Mouse (Mus musculus): Measurements from ENCODE around the gene Tor1a. TPM values are rescaled to one million over a fixed set of nuclear protein-coding genes. Genes with fewer than 3 reads are reported as not detected.

Tor1a gene
- polyA plus RNA-seq, 1 experiment from 2014 or later, result 73.2 TPM

DNA sequence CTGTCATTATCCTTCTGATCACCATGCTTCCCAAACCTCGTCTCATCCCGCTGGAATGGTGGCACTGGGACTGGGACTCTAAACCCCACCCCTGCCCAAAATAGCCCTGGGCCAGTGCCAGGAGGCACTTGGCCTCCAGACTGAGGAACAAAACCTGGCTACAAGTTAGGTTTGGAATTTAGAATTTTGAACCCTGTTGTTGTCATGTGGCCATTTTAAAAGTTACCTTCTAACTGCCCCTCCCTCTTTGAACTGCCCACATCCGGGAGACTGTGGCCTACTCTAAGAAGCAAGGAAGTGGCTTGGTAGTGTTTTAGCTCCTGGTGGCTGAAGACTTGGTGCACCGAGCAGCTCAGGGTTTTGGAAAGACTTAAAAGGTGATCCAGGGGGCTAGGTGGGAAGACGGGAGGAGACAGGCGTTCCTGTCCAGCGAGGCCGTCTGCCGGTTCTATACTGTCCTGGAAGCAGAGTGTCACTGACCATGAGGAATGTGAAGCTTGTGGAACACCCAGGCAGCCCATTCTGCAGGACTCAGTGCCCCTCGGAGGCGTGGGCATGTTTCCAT is 27.8 kb upstream of the Tor1a start:
- Histone ChIP-seq H3K4me3 (ENCODE audit: low read depth, low read length) (no peak overlapping the region), H3K4me2 (no peak overlapping the region), H3K9ac (ENCODE audit: low read depth, low read length) (no peak overlapping the region), H3K27me3 (replicated peaks; ENCODE audit: control insufficient read depth, insufficient read depth, low read length) (no peaks in the 10 kb centered on the region), H3K9me3 (ENCODE audit: control insufficient read depth, low read length) (no peaks in the 10 kb centered on the region), H3K4me1 (replicated peaks; ENCODE audit: control insufficient read depth, insufficient read depth, low read length) (no peaks in the 10 kb centered on the region; the same call in 1 of the 2 replicates), H3K27ac (ENCODE audit: low read depth, low read length) (no peak overlapping the region), H3K36me3 (ENCODE audit: control insufficient read depth, insufficient read depth, low read length) (no peaks in the 10 kb centered on the region)
- no peak for DNase-seq (ENCODE audit: low spot score)
- WGBS, result 78% methylated on average over 11 of the region's 11 CpGs
- ATAC-seq (replicated peaks; ENCODE audit: low FRiP score), result no peak

DNA sequence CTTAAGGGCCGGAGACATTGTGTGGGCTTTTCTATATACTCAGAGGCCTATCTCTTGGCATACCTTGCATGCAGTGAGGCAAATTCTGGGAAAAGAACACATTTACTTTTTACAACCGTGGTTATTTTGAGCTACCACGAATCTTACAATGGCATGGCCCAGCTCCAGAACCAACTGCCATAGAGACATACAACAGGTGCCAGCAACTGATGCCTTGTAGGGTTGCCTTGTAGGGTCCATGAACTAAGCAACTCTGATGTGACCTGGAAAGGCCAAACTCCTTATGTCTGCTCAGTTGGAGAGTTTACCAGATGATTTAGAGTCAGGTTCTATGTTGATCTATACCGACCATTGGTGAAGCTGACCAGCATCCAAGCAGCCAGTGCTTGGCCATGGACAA is 27.1 kb upstream of the Tor1a start:
- no peak overlapping the region for H3K4me2 ChIP-seq
- no peak overlapping the region for H3K9ac ChIP-seq (ENCODE audit: low read depth, low read length)
- H3K27ac ChIP-seq (ENCODE audit: low read depth, low read length), result no peak overlapping the region
- no peak for DNase-seq (ENCODE audit: low spot score)
- no peaks in the 10 kb centered on the region for H3K9me3 ChIP-seq (ENCODE audit: control insufficient read depth, low read length)
- WGBS, result 90% methylated on average over 4 of the region's 4 CpGs
- H3K36me3 ChIP-seq (ENCODE audit: control insufficient read depth, insufficient read depth, low read length), result no peaks in the 10 kb centered on the region
- no peaks in the 10 kb centered on the region; the same call in 1 of the 2 replicates for H3K4me1 ChIP-seq (replicated peaks; ENCODE audit: control insufficient read depth, insufficient read depth, low read length)
- H3K4me3 ChIP-seq (ENCODE audit: low read depth, low read length), result no peak overlapping the region
- ATAC-seq (replicated peaks; ENCODE audit: low FRiP score), result no peak
- H3K27me3 ChIP-seq (replicated peaks; ENCODE audit: control insufficient read depth, insufficient read depth, low read length), result no peaks in the 10 kb centered on the region

DNA sequence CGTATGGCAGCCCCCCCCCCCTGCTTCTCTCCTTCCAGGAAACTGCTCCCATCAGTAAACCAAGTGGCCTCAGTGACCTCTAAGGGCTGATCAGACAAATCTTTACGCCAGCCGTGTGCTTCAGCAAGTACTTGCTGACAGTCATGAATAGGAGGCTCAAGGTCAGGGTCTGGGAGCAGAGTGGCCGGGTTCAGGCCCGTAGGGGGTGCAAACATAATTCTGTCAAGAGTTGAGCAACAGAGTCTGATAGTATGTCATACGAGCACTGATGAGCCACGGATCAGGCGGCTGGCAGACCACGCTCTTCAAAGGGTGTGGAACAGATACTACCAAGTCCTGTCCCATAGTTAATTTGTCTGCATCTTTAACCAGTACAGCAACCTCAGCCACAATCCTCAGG is 22.5 kb upstream of the Tor1a start:
- Histone ChIP-seq H3K27me3 (replicated peaks; ENCODE audit: control insufficient read depth, insufficient read depth, low read length) (no peaks in the 10 kb centered on the region), H3K36me3 (ENCODE audit: control insufficient read depth, insufficient read depth, low read length) (no peaks in the 10 kb centered on the region), H3K27ac (ENCODE audit: low read depth, low read length) (no peak overlapping the region), H3K9ac (ENCODE audit: low read depth, low read length) (no peak overlapping the region), H3K4me2 (no peak overlapping the region), H3K4me3 (ENCODE audit: low read depth, low read length) (no peak overlapping the region), H3K9me3 (ENCODE audit: control insufficient read depth, low read length) (no peaks in the 10 kb centered on the region), H3K4me1 (replicated peaks; ENCODE audit: control insufficient read depth, insufficient read depth, low read length) (peaks cover 5% of the 10 kb centered on the region)
- 78% methylated on average over 9 of the region's 9 CpGs for WGBS
- DNase-seq (ENCODE audit: low spot score) (no peak), ATAC-seq (replicated peaks; ENCODE audit: low FRiP score) (no peak)

DNA sequence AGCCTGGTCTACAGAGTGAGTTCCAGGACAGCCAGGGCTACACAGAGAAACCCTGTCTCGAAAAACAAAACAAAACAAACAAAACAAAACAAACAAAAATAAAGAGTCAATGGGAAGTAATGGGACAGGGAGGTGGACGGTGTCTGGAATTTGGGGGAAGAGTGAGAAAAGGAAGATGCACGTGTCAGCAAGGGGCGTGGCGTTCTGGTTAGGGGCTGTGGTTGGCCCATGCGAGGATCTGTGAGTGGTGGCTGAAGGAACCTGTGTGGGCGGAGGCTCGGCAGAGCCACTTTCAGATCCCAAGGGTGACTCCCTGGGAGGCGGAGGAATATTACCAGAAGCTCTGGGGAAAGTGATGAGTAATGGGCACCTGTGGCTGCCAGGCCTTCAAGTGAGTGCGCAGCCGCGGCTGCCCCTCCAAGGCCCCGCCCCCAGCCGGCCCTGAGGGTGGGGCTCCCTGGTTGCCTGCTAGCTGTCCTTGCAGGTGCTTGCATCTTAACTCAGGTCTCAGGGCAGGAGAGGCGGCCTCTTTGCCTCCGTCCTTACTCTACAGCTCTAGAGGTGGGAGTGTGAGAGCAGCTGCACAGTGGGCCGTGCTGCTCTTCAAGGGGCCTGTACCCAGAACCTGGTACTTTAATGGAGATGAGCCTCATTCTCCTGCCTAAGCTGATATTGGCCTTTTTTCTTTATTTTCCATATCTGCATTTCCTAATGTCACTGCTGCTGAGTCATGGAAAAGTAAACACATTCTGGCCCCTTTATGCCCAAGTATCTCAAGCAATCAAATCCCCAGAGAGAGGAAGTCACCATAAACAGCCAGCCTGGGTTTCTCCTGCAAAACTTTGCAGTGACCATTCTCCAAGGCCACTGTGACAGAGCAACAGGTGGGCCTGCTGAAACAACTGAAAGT is 17.6 kb upstream of the Tor1a start:
- H3K36me3 ChIP-seq (ENCODE audit: control insufficient read depth, insufficient read depth, low read length), result no peaks in the 10 kb centered on the region
- H3K27ac ChIP-seq (ENCODE audit: low read depth, low read length), result no peak overlapping the region
- H3K4me1 ChIP-seq (replicated peaks; ENCODE audit: control insufficient read depth, insufficient read depth, low read length), result peaks cover 18% of the 10 kb centered on the region
- DNase-seq (ENCODE audit: low spot score) (peak; percentile 54), ATAC-seq (replicated peaks; ENCODE audit: low FRiP score) (no peak)
- H3K9me3 ChIP-seq (ENCODE audit: control insufficient read depth, low read length), result no peaks in the 10 kb centered on the region
- H3K27me3 ChIP-seq (replicated peaks; ENCODE audit: control insufficient read depth, insufficient read depth, low read length), result no peaks in the 10 kb centered on the region
- no peak overlapping the region for H3K4me3 ChIP-seq (ENCODE audit: low read depth, low read length)
- WGBS, result 23% methylated on average over 17 of the region's 17 CpGs
- H3K4me2 ChIP-seq, result peak overlapping the region; percentile 56
- H3K9ac ChIP-seq (ENCODE audit: low read depth, low read length), result peak overlapping the region; percentile 42; the same call in 1 of the 2 replicates

GRCm38 (mm10) chr2:30983024-30983423 is 15.3 kb upstream of the Tor1a start:
- peaks cover 7% of the 10 kb centered on the region; the same call in 1 of the 2 replicates for H3K36me3 ChIP-seq (ENCODE audit: control insufficient read depth, insufficient read depth, low read length)
- H3K27ac ChIP-seq (ENCODE audit: low read depth, low read length), result no peak overlapping the region
- peaks cover 18% of the 10 kb centered on the region for H3K4me1 ChIP-seq (replicated peaks; ENCODE audit: control insufficient read depth, insufficient read depth, low read length)
- H3K4me2 ChIP-seq, result peak overlapping the region; percentile 93
- no peaks in the 10 kb centered on the region for H3K27me3 ChIP-seq (replicated peaks; ENCODE audit: control insufficient read depth, insufficient read depth, low read length)
- H3K4me3 ChIP-seq (ENCODE audit: low read depth, low read length), result peak overlapping the region; percentile 95
- WGBS, result 57% methylated on average over 7 of the region's 7 CpGs
- ATAC-seq (replicated peaks; ENCODE audit: low FRiP score) (no peak), DNase-seq (ENCODE audit: low spot score) (no peak)
- H3K9ac ChIP-seq (ENCODE audit: low read depth, low read length), result peak overlapping the region; percentile 78
- no peaks in the 10 kb centered on the region for H3K9me3 ChIP-seq (ENCODE audit: control insufficient read depth, low read length)

DNA sequence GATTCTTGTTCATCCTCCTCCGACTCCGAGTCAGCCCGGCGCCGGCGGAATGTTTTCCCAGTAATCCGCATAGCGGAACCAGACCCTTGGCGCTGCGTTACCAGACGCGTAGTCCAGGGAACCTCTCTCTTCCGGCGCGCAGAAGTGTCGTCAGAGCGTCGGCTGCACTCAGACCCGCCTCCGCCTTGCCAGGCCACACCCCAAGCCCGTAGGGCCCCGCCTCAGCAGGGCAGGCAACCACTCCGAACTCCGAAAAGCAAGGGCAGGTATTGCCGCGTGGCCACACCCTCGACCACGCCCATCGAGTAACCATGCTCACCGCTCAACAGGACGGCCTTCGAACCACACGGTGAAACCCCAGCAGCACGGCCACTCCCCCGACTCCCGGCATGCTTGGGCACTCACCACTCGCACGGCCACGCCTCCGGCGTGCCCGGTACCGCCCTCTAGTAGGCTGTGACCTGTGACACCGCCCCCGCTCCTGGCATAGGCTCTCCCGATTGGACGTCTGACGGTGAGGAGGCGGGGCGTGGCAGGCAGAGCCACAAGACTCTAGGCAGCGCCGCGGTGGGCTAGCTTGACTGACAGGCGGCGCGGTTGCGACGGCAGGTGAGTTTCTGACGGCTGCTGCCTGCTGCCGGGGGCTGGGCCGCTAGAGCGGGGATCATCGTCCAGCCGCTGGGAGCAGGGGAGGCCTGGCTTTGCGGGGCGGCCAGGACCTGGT is 14.2 kb upstream of the Tor1a start, which contains the start of the genes BC005624 and Usp20:
Gene BC005624, minus strand, starts transcription at position 412 of the 724 bp plus-strand sequence.
Gene Usp20, plus strand, starts transcription at position 490 of the 724 bp plus-strand sequence.
- under 1% methylated on average over 62 of the region's 66 CpGs for WGBS
- H3K9me3 ChIP-seq (ENCODE audit: control insufficient read depth, low read length), result no peaks in the 10 kb centered on the region
- H3K27me3 ChIP-seq (replicated peaks; ENCODE audit: control insufficient read depth, insufficient read depth, low read length), result no peaks in the 10 kb centered on the region
- H3K4me1 ChIP-seq (replicated peaks; ENCODE audit: control insufficient read depth, insufficient read depth, low read length), result peaks cover 18% of the 10 kb centered on the region
- H3K4me2 ChIP-seq, result peak within 1 kb of the TSS; percentile 93
- DNase-seq (ENCODE audit: low spot score) (peak; percentile 99), ATAC-seq (replicated peaks; ENCODE audit: low FRiP score) (peak; percentile 96)
- peak within 1 kb of the TSS; percentile 78 for H3K9ac ChIP-seq (ENCODE audit: low read depth, low read length)
- H3K4me3 ChIP-seq (ENCODE audit: low read depth, low read length), result peak within 1 kb of the TSS; percentile 95
- peaks cover 10% of the 10 kb centered on the region; the same call in 1 of the 2 replicates for H3K36me3 ChIP-seq (ENCODE audit: control insufficient read depth, insufficient read depth, low read length)
- H3K27ac ChIP-seq (ENCODE audit: low read depth, low read length), result peak within 1 kb of the TSS; percentile 46

- peak overlapping the region; percentile 70; the same call in 1 of the 2 replicates for H3K27ac ChIP-seq (ENCODE audit: low read depth, low read length)
- ATAC-seq (replicated peaks; ENCODE audit: low FRiP score), result 0 out of 2 replicates have a peak, but pooled peaks have one; percentile 26
Measured at GRCm38 (mm10) chr2:30966826-30967225, 907 bp downstream of the Tor1a start.

DNA sequence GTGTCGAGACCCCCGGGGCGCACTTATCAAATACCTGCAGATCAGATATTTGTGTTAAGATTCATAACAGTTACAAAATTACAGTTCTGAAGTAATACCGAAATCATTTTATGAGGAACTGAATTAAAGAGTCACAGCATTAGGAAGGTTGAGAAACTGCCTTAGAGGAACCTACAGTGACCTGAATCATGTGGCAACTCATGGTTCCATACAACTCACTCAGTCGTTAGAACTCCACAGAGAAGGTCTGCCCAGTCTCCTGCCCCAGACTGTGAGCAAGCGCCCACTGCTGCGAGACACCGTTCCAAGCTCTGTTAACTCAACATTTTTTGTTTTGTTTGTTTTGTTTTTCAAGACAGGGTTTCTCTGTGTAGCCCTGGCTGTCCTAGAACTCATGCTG is 2.1 kb downstream of the Tor1a start:
- DNase-seq (ENCODE audit: low spot score), result no peak
- Histone ChIP-seq H3K9ac (ENCODE audit: low read depth, low read length) (no peak overlapping the region), H3K36me3 (ENCODE audit: control insufficient read depth, insufficient read depth, low read length) (peaks cover 28% of the 10 kb centered on the region), H3K4me2 (peak overlapping the region; percentile 98), H3K4me3 (ENCODE audit: low read depth, low read length) (no peak overlapping the region), H3K27ac (ENCODE audit: low read depth, low read length) (no peak overlapping the region), H3K4me1 (replicated peaks; ENCODE audit: control insufficient read depth, insufficient read depth, low read length) (peaks cover 13% of the 10 kb centered on the region), H3K27me3 (replicated peaks; ENCODE audit: control insufficient read depth, insufficient read depth, low read length) (no peaks in the 10 kb centered on the region), H3K9me3 (ENCODE audit: control insufficient read depth, low read length) (no peaks in the 10 kb centered on the region)
- ATAC-seq (replicated peaks; ENCODE audit: low FRiP score), result no peak
- WGBS, result 90% methylated on average over 8 of the region's 8 CpGs

More at GRCm38 (mm10) chr2:30966826-30967225, 907 bp downstream of the Tor1a start:
- Histone ChIP-seq H3K4me1 (replicated peaks; ENCODE audit: control insufficient read depth, insufficient read depth, low read length) (peaks cover 13% of the 10 kb centered on the region), H3K9ac (ENCODE audit: low read depth, low read length) (peak overlapping the region; percentile 98), H3K4me2 (peak overlapping the region; percentile 98), H3K4me3 (ENCODE audit: low read depth, low read length) (peak overlapping the region; percentile 99), H3K9me3 (ENCODE audit: control insufficient read depth, low read length) (no peaks in the 10 kb centered on the region), H3K27me3 (replicated peaks; ENCODE audit: control insufficient read depth, insufficient read depth, low read length) (no peaks in the 10 kb centered on the region), H3K36me3 (ENCODE audit: control insufficient read depth, insufficient read depth, low read length) (peaks cover 20% of the 10 kb centered on the region; the same call in 1 of the 2 replicates)
- WGBS, result 14% methylated on average over 16 of the region's 16 CpGs
- no peak for DNase-seq (ENCODE audit: low spot score)
